8 mouse cellular contexts compared by ENCODE assay signal in genomic region chr10:75365231-75365633, GRCm38 (mm10). TPM values are rescaled to one million over a fixed set of nuclear protein-coding genes. Genes with fewer than 3 reads are reported as not detected.
DNase-seq lines count a peak whose midpoint lies in the region; ATAC-seq and TF ChIP-seq lines count a peak whose summit lies in the region.

No protein-coding gene starts in this region.

- H3K27me3 ChIP-seq in heart, embryonic 12.5 days (replicated peaks) = no peaks in the 10 kb centered on the region
- H3K27me3 ChIP-seq in embryonic facial prominence, embryonic 13.5 days = no peaks in the 10 kb centered on the region
- no peaks in the 10 kb centered on the region for H3K27me3 ChIP-seq in liver, embryonic 15.5 days

- H3K4me2 ChIP-seq in heart, embryonic 12.5 days = peak overlapping the region; percentile 51
- H3K4me2 ChIP-seq in embryonic facial prominence, embryonic 13.5 days = peak overlapping the region; percentile 35
- H3K4me2 ChIP-seq in liver, embryonic 15.5 days = 0 out of 2 replicates have a peak overlapping the region, but pooled peaks have one; percentile 29

- peaks cover 20% of the 10 kb centered on the region for H3K4me1 ChIP-seq in heart, embryonic 12.5 days (replicated peaks)
- H3K4me1 ChIP-seq in embryonic facial prominence, embryonic 13.5 days = no peaks in the 10 kb centered on the region
- no peaks in the 10 kb centered on the region for H3K4me1 ChIP-seq in liver, embryonic 15.5 days (replicated peaks)

- intact Hi-C loops in heart, postnatal 36 days (cut with DNase I) = no loop called here

- no peak for ATAC-seq in heart, embryonic 12.5 days (ENCODE audit: insufficient number of reproducible peaks, low FRiP score)
- ATAC-seq in embryonic facial prominence, embryonic 13.5 days (ENCODE audit: insufficient number of reproducible peaks, insufficient read depth, low FRiP score, low TSS enrichment, low read depth) = no peak
- ATAC-seq in liver, embryonic 15.5 days (ENCODE audit: insufficient read depth) = no peak

- H3K9ac ChIP-seq in heart, embryonic 12.5 days = 0 out of 2 replicates have a peak overlapping the region, but pooled peaks have one; percentile 37
- no peak overlapping the region for H3K9ac ChIP-seq in embryonic facial prominence, embryonic 13.5 days
- H3K9ac ChIP-seq in liver, embryonic 15.5 days = no peak overlapping the region

- no peaks in the 10 kb centered on the region for H3K36me3 ChIP-seq in heart, embryonic 12.5 days
- no peaks in the 10 kb centered on the region for H3K36me3 ChIP-seq in embryonic facial prominence, embryonic 13.5 days
- H3K36me3 ChIP-seq in liver, embryonic 15.5 days (replicated peaks) = no peaks in the 10 kb centered on the region

- WGBS in heart, embryonic 12.5 days = 46% methylated on average over 6 of the region's 6 CpGs
- 37% methylated on average over 6 of the region's 6 CpGs for WGBS in embryonic facial prominence, embryonic 13.5 days
- WGBS in liver, embryonic 15.5 days (ENCODE audit: insufficient replicate concordance) = 39% methylated on average over 6 of the region's 6 CpGs

- H3K4me3 ChIP-seq in heart, embryonic 12.5 days = peak overlapping the region; percentile 30
- peak overlapping the region; percentile 22; the same call in 1 of the 2 replicates for H3K4me3 ChIP-seq in embryonic facial prominence, embryonic 13.5 days
- no peak overlapping the region for H3K4me3 ChIP-seq in liver, embryonic 15.5 days (replicated peaks)
- no peak overlapping the region for H3K4me3 ChIP-seq in layer of hippocampus, adult 2 months

- no peak for TF ChIP-seq CTCF in layer of hippocampus, adult 2 months (conservative IDR thresholded peaks at IDR 0.05)

- no peaks in the 10 kb centered on the region for H3K9me3 ChIP-seq in heart, embryonic 12.5 days (replicated peaks)
- no peaks in the 10 kb centered on the region for H3K9me3 ChIP-seq in embryonic facial prominence, embryonic 13.5 days
- H3K9me3 ChIP-seq in liver, embryonic 15.5 days (replicated peaks) = no peaks in the 10 kb centered on the region

- H3K27ac ChIP-seq in heart, embryonic 12.5 days (ENCODE audit: poor library complexity, severe bottlenecking) = peak overlapping the region; percentile 92; the same call in 1 of the 2 replicates
- H3K27ac ChIP-seq in embryonic facial prominence, embryonic 13.5 days = no peak overlapping the region
- H3K27ac ChIP-seq in liver, embryonic 15.5 days (replicated peaks) = no peak overlapping the region
- no peak overlapping the region; the same call in 1 of the 2 replicates for H3K27ac ChIP-seq in layer of hippocampus, adult 2 months

- no peak for DNase-seq in heart, postnatal 36 days
- DNase-seq in CD4-positive helper T cell, adult 2 months (ENCODE audit: low read depth, low spot score) = peak; percentile 71
- peak; percentile 32 for DNase-seq in thymus, postnatal 25 days
- no peak for DNase-seq in layer of hippocampus, adult 8-10 months (ENCODE audit: low spot score in 2 of 2)
- DNase-seq in layer of hippocampus, adult 2 months (ENCODE audit: low spot score in 2 of 2) = no peak

RNA-seq across cellular contexts. Expression of gene Upb1, which starts 35.7 kb away (rescaled TPM):
- 0.15 and 0.17 TPM in 2 replicates for polyA plus RNA-seq in heart, embryonic 12.5 days (2016; fragmentation: Nextera tagmentation; extraction: Ambion mirVana)
- total RNA-seq in heart, postnatal 36 days (2021) = 1 to 10 TPM in 1 of 2 experiments, under 1 TPM in 1; 0.65 to 1.3 TPM
- polyA plus RNA-seq in embryonic facial prominence, embryonic 13.5 days (2015; fragmentation: Nextera tagmentation; extraction: Ambion mirVana) = 1.0 and 2.2 TPM in 2 replicates
- 28.0 and 32.6 TPM in 2 replicates for polyA plus RNA-seq in liver, embryonic 15.5 days (2015; fragmentation: Nextera tagmentation; extraction: Ambion mirVana)
- total RNA-seq in layer of hippocampus, adult 8-10 months (2022) = under 1 TPM; 0.20 to 0.83 (median 0.44) TPM
- under 1 TPM in 1 of 2 experiments, not detected in 1; 0.31 TPM for total RNA-seq in layer of hippocampus, adult 2 months (2021)

RNA-seq across cellular contexts. Expression of gene Adora2a, which starts 48.6 kb away (rescaled TPM):
- 3.1 and 3.7 TPM in 2 replicates for polyA plus RNA-seq in heart, embryonic 12.5 days (2016; fragmentation: Nextera tagmentation; extraction: Ambion mirVana)
- 10 to 100 TPM in 1 of 2 experiments, 1 to 10 TPM in 1; 9.2 to 16.7 TPM for total RNA-seq in heart, postnatal 36 days (2021)
- polyA plus RNA-seq in embryonic facial prominence, embryonic 13.5 days (2015; fragmentation: Nextera tagmentation; extraction: Ambion mirVana) = 2.4 TPM in 2 replicates
- 1.4 and 1.8 TPM in 2 replicates for polyA plus RNA-seq in liver, embryonic 15.5 days (2015; fragmentation: Nextera tagmentation; extraction: Ambion mirVana)
- total RNA-seq in layer of hippocampus, adult 8-10 months (2022) = 1 to 10 TPM; 1.1 to 2.7 (median 1.9) TPM
- total RNA-seq in layer of hippocampus, adult 2 months (2021) = 1 to 10 TPM; 2.4 to 2.7 TPM

Comparison
In these comparisons a context has a peak if more than half of its experiments do, and no peak if none do; other contexts are left out.
1. H3K4me3 ChIP-seq: peak in heart, embryonic 12.5 days (single experiment) and embryonic facial prominence, embryonic 13.5 days (single experiment); none in liver, embryonic 15.5 days (single experiment) and layer of hippocampus, adult 2 months (single experiment).
2. DNase-seq: peak in CD4-positive helper T cell, adult 2 months (single experiment) and thymus, postnatal 25 days (single experiment); none in heart, postnatal 36 days (0 of 2), layer of hippocampus, adult 8-10 months (0 of 2) and layer of hippocampus, adult 2 months (0 of 2).
3. Peak in every context shown above with its lines, with median percentiles within 50 percentile points of each other: H3K4me2 ChIP-seq.